17 mouse cellular contexts compared by ENCODE assay signal in genomic region chr12:71938513-71938912, GRCm38 (mm10).
A peak's percentile ranks its signal among the peaks of the same experiment; 100 is the strongest.
DNase-seq lines count a peak whose midpoint lies in the region; ATAC-seq and TF ChIP-seq lines count a peak whose summit lies in the region.
"Had no signal": no experiment of that assay in that cellular context is flagged by ENCODE, and none has a peak within 500 bp of the region (broad histone marks: within the 10 kb centered on the region; RNA-seq: fewer than 3 reads in every experiment).

No protein-coding gene starts in this region.

- no peak for TF ChIP-seq CTCF in layer of hippocampus, adult 2 months (conservative IDR thresholded peaks at IDR 0.05)
- TF ChIP-seq CTCF in heart, adult 2 months (IDR thresholded peaks at IDR 0.05), result no peak

- WGBS in heart, adult 2 months, result 52% methylated on average over 5 of the region's 5 CpGs
- WGBS in heart, embryonic 13.5 days, result 44% methylated on average over 5 of the region's 5 CpGs

- peaks cover 28% of the 10 kb centered on the region for H3K36me3 ChIP-seq in heart, adult 2 months (ENCODE audit: control insufficient read depth, insufficient read depth, low read length)
- H3K36me3 ChIP-seq in heart, embryonic 13.5 days, result peaks cover 46% of the 10 kb centered on the region

- H3K9me3 ChIP-seq in heart, embryonic 13.5 days, result no peaks in the 10 kb centered on the region
- H3K9me3 ChIP-seq: forebrain, embryonic 13.5 days; G1E; limb, embryonic 13.5 days had no signal

- DNase-seq in layer of hippocampus, adult 2 months (ENCODE audit: low spot score in 2 of 2), result no peak
- no peak for DNase-seq in layer of hippocampus, postnatal 10 days (ENCODE audit: low spot score in 2 of 2)
- DNase-seq in heart, adult 2 months, result peak; percentile 60 to 73
- peak; percentile 55 for DNase-seq in heart, postnatal 4 days
- no peak for DNase-seq in right cerebral cortex, adult 2 months (ENCODE audit: low spot score in 2 of 2)
- DNase-seq in retina, postnatal 1 day, result no peak
- DNase-seq: adrenal gland, adult 8-10 months; cerebellum, adult 2 months; kidney, adult 8-10 months; kidney, postnatal 36 days; right cerebral cortex, postnatal 25 days had no signal

- H3K27ac ChIP-seq in layer of hippocampus, adult 2 months, result peak overlapping the region; percentile 79
- peak overlapping the region; percentile 84 for H3K27ac ChIP-seq in heart, adult 2 months
- peak overlapping the region; percentile 97 for H3K27ac ChIP-seq in heart, embryonic 13.5 days (replicated peaks)
- H3K27ac ChIP-seq: forebrain, embryonic 13.5 days; limb, embryonic 13.5 days had no signal

- peaks cover 20% of the 10 kb centered on the region for H3K4me1 ChIP-seq in heart, adult 2 months (ENCODE audit: control insufficient read depth, insufficient read depth, low read length)
- peaks cover 77% of the 10 kb centered on the region for H3K4me1 ChIP-seq in heart, embryonic 13.5 days

- peak; percentile 90 for TF ChIP-seq EP300 in heart, adult 2 months (IDR thresholded peaks at IDR 0.05; ENCODE audit: insufficient read depth, low read depth, low read length)

- H3K4me3 ChIP-seq in layer of hippocampus, adult 2 months, result no peak overlapping the region
- H3K4me3 ChIP-seq in heart, adult 2 months, result no peak overlapping the region
- no peak overlapping the region for H3K4me3 ChIP-seq in heart, embryonic 13.5 days
- H3K4me3 ChIP-seq: forebrain, embryonic 13.5 days; limb, embryonic 13.5 days; myocyte had no signal

- ATAC-seq in heart, embryonic 13.5 days (ENCODE audit: extremely low read depth, insufficient number of reproducible peaks, low FRiP score, low TSS enrichment), result peak; percentile 35; the same call in 1 of the 2 replicates
- ATAC-seq: forebrain, embryonic 13.5 days had no signal

- peak overlapping the region; percentile 15; the same call in 1 of the 2 replicates for H3K4me2 ChIP-seq in heart, embryonic 13.5 days
- H3K4me2 ChIP-seq: forebrain, embryonic 13.5 days; limb, embryonic 13.5 days; midbrain, embryonic 11.5 days had no signal

- H3K9ac ChIP-seq in heart, adult 2 months (ENCODE audit: low read depth, low read length), result peak overlapping the region; percentile 61
- H3K9ac ChIP-seq in heart, embryonic 13.5 days, result peak overlapping the region; percentile 37
- H3K9ac ChIP-seq: forebrain, embryonic 13.5 days; limb, embryonic 13.5 days had no signal

- intact Hi-C loops in heart, adult 2 months (cut with DNase I), result loop anchor here (2.0 to 5.0 kb wide), 2 partner anchors 44 to 51 kb away; no protein-coding TSS in a partner anchor

- no peaks in the 10 kb centered on the region; the same call in 1 of the 2 replicates for H3K79me2 ChIP-seq in heart, adult 2 months (replicated peaks; ENCODE audit: control insufficient read depth, insufficient read depth, low read length)

- H3K27me3 ChIP-seq in heart, adult 2 months (ENCODE audit: control insufficient read depth, insufficient read depth, low read length), result no peaks in the 10 kb centered on the region
- H3K27me3 ChIP-seq in heart, embryonic 13.5 days (replicated peaks), result no peaks in the 10 kb centered on the region
- H3K27me3 ChIP-seq: forebrain, embryonic 13.5 days; limb, embryonic 13.5 days had no signal

- peak; percentile 43 for TF ChIP-seq POLR2A in heart, adult 2 months (IDR thresholded peaks at IDR 0.05; ENCODE audit: insufficient read depth, low read depth, low read length)

Comparison
In these comparisons a context has a peak if more than half of its experiments do, and no peak if none do; other contexts are left out.
1. DNase-seq: peak in heart, adult 2 months (2 of 2) and heart, postnatal 4 days (single experiment); none in layer of hippocampus, adult 2 months (0 of 2), layer of hippocampus, postnatal 10 days (0 of 2), right cerebral cortex, adult 2 months (0 of 2) and retina, postnatal 1 day (single experiment).
2. Peak in every context shown above with its lines, with median percentiles within 50 percentile points of each other: H3K27ac ChIP-seq.